Comparison of ENCODE assay signal across 9 mouse cellular contexts in the genomic region with DNA sequence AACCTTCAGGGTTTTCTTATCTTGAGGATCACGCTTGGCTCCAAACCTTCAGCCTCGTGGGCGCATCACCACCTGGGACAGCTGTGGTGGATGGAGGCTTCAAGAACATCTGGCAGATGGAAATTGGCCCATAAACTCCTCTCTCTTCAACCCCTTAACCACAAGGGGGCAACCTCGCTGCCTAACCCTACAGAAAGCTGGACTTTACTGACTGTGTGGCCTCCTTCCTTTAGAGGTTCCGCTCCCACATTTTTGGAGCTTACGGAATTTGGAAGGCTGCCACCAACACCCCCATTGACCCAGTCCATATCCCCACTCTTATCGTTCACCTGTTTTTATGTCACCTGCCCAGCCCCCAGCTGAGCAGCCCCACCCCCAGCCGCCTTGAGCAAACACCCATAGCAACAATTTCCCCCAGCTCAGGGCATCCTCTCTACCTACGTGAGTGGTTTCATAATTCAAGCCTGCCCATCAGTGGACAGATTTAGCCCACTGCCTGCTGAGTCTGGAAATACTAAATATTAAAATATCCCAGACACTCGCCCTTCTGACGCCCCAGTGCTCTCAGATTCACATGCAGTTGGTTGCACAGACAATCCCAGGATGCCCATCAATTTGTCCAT.
DNase-seq lines count a peak whose midpoint lies in the region; ATAC-seq and TF ChIP-seq lines count a peak whose summit lies in the region.
"Had no signal": no experiment of that assay in that cellular context is flagged by ENCODE, and none has a peak within 500 bp of the region (broad histone marks: within the 10 kb centered on the region; RNA-seq: fewer than 3 reads in every experiment).

No protein-coding gene starts in this region.

- peak; percentile 12 for DNase-seq in kidney, adult 11 months
- peak; percentile 50 for DNase-seq in brain, adult 2 months (ENCODE audit: low read depth, low spot score)
- DNase-seq in heart, postnatal 14 days, result peak; percentile 34 to 51
- peak; percentile 32 for DNase-seq in lung, adult 2 months
- DNase-seq in splenic B cell, adult 2 months (ENCODE audit: low read depth, low spot score), result peak; percentile 72
- no peak for DNase-seq in neural tube, embryonic 10.5 days (ENCODE audit: extremely low spot score, low spot score)

- H3K27ac ChIP-seq in kidney, embryonic 14.5 days (ENCODE audit: low read depth, low read length), result no peak overlapping the region
- no peak overlapping the region for H3K27ac ChIP-seq in ES-Bruce4 (ENCODE audit: insufficient read depth, low read length)
- H3K27ac ChIP-seq: embryonic facial prominence, embryonic 15.5 days had no signal

- no peak for ATAC-seq in kidney, embryonic 14.5 days (ENCODE audit: low FRiP score, low TSS enrichment)

- no peaks in the 10 kb centered on the region for H3K27me3 ChIP-seq in kidney, embryonic 14.5 days (ENCODE audit: control insufficient read depth, insufficient read depth, low read length)
- H3K27me3 ChIP-seq in ES-Bruce4 (ENCODE audit: control insufficient read depth, insufficient read depth, low read length, poor library complexity, severe bottlenecking), result no peaks in the 10 kb centered on the region
- H3K27me3 ChIP-seq in splenic B cell, adult 2 months (ENCODE audit: control insufficient read depth, insufficient read depth, low read length, poor library complexity, severe bottlenecking), result 0 out of 2 replicates have a peak, but pooled peaks cover 2% of the 10 kb centered on the region
- H3K27me3 ChIP-seq: embryonic facial prominence, embryonic 15.5 days had no signal

- no peaks in the 10 kb centered on the region for H3K4me1 ChIP-seq in kidney, embryonic 14.5 days (ENCODE audit: control insufficient read depth, insufficient read depth, low read length)
- no peaks in the 10 kb centered on the region for H3K4me1 ChIP-seq in ES-Bruce4 (ENCODE audit: control insufficient read depth, insufficient read depth, low read length)
- no peaks in the 10 kb centered on the region for H3K4me1 ChIP-seq in lung, adult 2 months (ENCODE audit: control insufficient read depth, insufficient read depth, low read length)
- H3K4me1 ChIP-seq: embryonic facial prominence, embryonic 15.5 days had no signal

- intact Hi-C loops in heart, postnatal 14 days (cut with DNase I), result loop anchor here (2.0 kb wide), 1 partner anchor 380 kb away; no protein-coding TSS in a partner anchor

- WGBS in kidney, embryonic 14.5 days, result 61% methylated on average over 11 of the region's 11 CpGs
- 48% methylated on average over 11 of the region's 11 CpGs for WGBS in lung, adult 2 months

- no peak for TF ChIP-seq POLR2A in ES-Bruce4 (IDR thresholded peaks at IDR 0.05; ENCODE audit: insufficient read depth, low read length)
- no peak for TF ChIP-seq POLR2A in lung, adult 2 months (IDR thresholded peaks at IDR 0.05; ENCODE audit: borderline replicate concordance, extremely low read depth, low read depth, low read length)

- H3K9me3 ChIP-seq in kidney, embryonic 14.5 days (ENCODE audit: control insufficient read depth, low read length), result no peaks in the 10 kb centered on the region
- H3K9me3 ChIP-seq in ES-Bruce4 (replicated peaks; ENCODE audit: control insufficient read depth, insufficient read depth, low read length, poor library complexity, severe bottlenecking), result no peaks in the 10 kb centered on the region
- H3K9me3 ChIP-seq: embryonic facial prominence, embryonic 15.5 days had no signal

- H3K4me3 ChIP-seq in kidney, embryonic 14.5 days (ENCODE audit: low read length), result no peak overlapping the region
- no peak overlapping the region for H3K4me3 ChIP-seq in ES-Bruce4 (ENCODE audit: low read depth, low read length)
- H3K4me3 ChIP-seq in lung, adult 2 months (replicated peaks; ENCODE audit: extremely low read depth, low read depth, low read length), result no peak overlapping the region
- H3K4me3 ChIP-seq: embryonic facial prominence, embryonic 15.5 days had no signal

- TF ChIP-seq EP300 in ES-Bruce4 (IDR thresholded peaks at IDR 0.05; ENCODE audit: insufficient read depth, low read depth, low read length), result no peak

- no peak overlapping the region for H3K9ac ChIP-seq in kidney, embryonic 14.5 days (ENCODE audit: low read depth, low read length)
- H3K9ac ChIP-seq in ES-Bruce4 (ENCODE audit: low read depth, poor library complexity, severe bottlenecking), result no peak overlapping the region
- H3K9ac ChIP-seq: embryonic facial prominence, embryonic 15.5 days had no signal

- no peaks in the 10 kb centered on the region for H3K36me3 ChIP-seq in kidney, embryonic 14.5 days (ENCODE audit: control insufficient read depth, insufficient read depth, low read length)
- no peaks in the 10 kb centered on the region for H3K36me3 ChIP-seq in ES-Bruce4 (ENCODE audit: control insufficient read depth, insufficient read depth, low read length, poor library complexity, severe bottlenecking)
- no peaks in the 10 kb centered on the region for H3K36me3 ChIP-seq in splenic B cell, adult 2 months (ENCODE audit: control insufficient read depth, insufficient read depth, low read length, poor library complexity, severe bottlenecking)
- H3K36me3 ChIP-seq: embryonic facial prominence, embryonic 15.5 days had no signal

- peak; percentile 37 for TF ChIP-seq CTCF in ES-Bruce4 (IDR thresholded peaks at IDR 0.05; ENCODE audit: low read depth, low read length)
- TF ChIP-seq CTCF in lung, adult 2 months (IDR thresholded peaks at IDR 0.05; ENCODE audit: insufficient read depth, low read length), result peak; percentile 33; the same call in 1 of the 2 replicates

- H3K4me2 ChIP-seq in kidney, embryonic 14.5 days (replicated peaks; ENCODE audit: low read depth, low read length), result no peak overlapping the region
- H3K4me2 ChIP-seq: embryonic facial prominence, embryonic 15.5 days had no signal
